Mouse (Mus musculus): ENCODE results near the gene Slc36a4. TPM values are rescaled to one million over a fixed set of nuclear protein-coding genes. Genes with fewer than 3 reads are reported as not detected.
A peak's percentile ranks its signal among the peaks of the same experiment; 100 is the strongest.

The Slc36a4 gene
- polyA plus RNA-seq, 1 experiment from 2014 or later = 34.7 TPM

DNA sequence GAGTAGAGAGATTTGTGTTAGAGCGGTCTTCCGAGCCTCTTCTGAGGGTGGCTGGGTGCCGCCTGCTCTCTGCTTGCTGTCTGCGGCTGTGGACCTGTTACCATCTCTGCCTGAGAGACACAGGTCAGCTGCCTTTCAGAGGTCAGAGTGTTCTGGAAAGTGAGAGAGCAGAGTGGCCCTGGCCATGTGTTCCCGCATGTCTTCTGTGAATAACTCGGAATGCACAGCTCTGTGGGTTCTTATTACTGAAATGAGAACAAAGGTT is 25.3 kb downstream of the Slc36a4 start:
- Histone ChIP-seq H3K36me3 (ENCODE audit: control insufficient read depth, insufficient read depth, low read length) (peaks cover 72% of the 10 kb centered on the region), H3K9ac (ENCODE audit: low read length) (no peak overlapping the region), H3K4me3 (ENCODE audit: low read depth, low read length) (no peak overlapping the region), H3K27ac (ENCODE audit: low read depth, low read length) (no peak overlapping the region), H3K9me3 (replicated peaks; ENCODE audit: control insufficient read depth, low read length) (no peaks in the 10 kb centered on the region), H3K27me3 (replicated peaks; ENCODE audit: control insufficient read depth, insufficient read depth, low read length) (no peaks in the 10 kb centered on the region), H3K4me1 (ENCODE audit: control insufficient read depth, insufficient read depth, low read length) (peaks cover 8% of the 10 kb centered on the region), H3K4me2 (ENCODE audit: low read length) (no peak overlapping the region)
- ATAC-seq = no peak
- no peak for DNase-seq (ENCODE audit: low spot score)
- 94% methylated on average over 6 of the region's 6 CpGs for WGBS

DNA sequence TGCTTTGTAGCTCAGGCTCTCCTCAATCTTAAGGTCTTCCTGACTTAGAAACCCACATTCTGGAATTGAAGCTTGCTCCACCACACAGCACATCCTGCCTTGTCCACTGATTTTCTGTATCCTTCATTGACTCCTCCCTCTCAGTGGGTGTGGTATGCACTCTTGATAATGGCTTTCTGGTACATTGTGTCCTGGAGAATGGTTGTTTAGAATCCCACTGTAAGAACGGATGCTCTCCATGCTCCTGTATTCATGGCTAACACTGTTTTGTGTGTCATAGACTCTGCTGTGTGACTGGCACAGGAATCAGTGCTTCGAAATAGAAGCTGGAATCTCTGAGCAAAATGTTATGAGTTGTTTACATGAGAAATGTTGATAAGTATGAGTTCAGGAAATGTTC is 28.0 kb downstream of the Slc36a4 start:
- ATAC-seq (no peak), DNase-seq (ENCODE audit: low spot score) (no peak)
- no peaks in the 10 kb centered on the region for H3K27me3 ChIP-seq (replicated peaks; ENCODE audit: control insufficient read depth, insufficient read depth, low read length)
- 80% methylated on average over 2 of the region's 2 CpGs for WGBS
- H3K36me3 ChIP-seq (ENCODE audit: control insufficient read depth, insufficient read depth, low read length) = peaks cover 58% of the 10 kb centered on the region
- peaks cover 2% of the 10 kb centered on the region; the same call in 1 of the 2 replicates for H3K4me1 ChIP-seq (ENCODE audit: control insufficient read depth, insufficient read depth, low read length)
- no peak overlapping the region for H3K27ac ChIP-seq (ENCODE audit: low read depth, low read length)
- H3K9ac ChIP-seq (ENCODE audit: low read length) = no peak overlapping the region
- H3K9me3 ChIP-seq (replicated peaks; ENCODE audit: control insufficient read depth, low read length) = no peaks in the 10 kb centered on the region
- H3K4me3 ChIP-seq (ENCODE audit: low read depth, low read length) = no peak overlapping the region
- H3K4me2 ChIP-seq (ENCODE audit: low read length) = no peak overlapping the region

DNA sequence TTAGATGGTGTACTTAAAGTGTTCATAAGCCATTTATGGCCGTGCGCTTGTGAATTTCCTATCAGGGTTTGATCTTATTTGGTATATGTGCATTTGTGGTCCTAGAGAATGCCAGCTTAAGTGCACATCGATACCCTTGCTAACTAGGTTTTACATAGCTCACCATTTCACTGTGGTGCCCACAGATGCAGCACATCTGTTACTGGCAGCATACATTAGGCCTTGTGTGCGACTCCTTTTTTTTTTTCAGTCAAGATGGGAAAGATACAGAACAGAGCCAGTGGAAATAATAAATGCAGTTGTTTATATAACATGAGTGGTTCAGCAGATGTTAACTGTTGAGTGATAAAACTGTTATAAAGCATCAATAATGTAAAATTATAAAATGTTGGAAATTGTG is 31.9 kb downstream of the Slc36a4 start:
- no peak for ATAC-seq
- H3K9me3 ChIP-seq (replicated peaks; ENCODE audit: control insufficient read depth, low read length) = no peaks in the 10 kb centered on the region
- H3K4me1 ChIP-seq (ENCODE audit: control insufficient read depth, insufficient read depth, low read length) = peaks cover 3% of the 10 kb centered on the region; the same call in 1 of the 2 replicates
- peaks cover 32% of the 10 kb centered on the region for H3K36me3 ChIP-seq (ENCODE audit: control insufficient read depth, insufficient read depth, low read length)
- no peak overlapping the region for H3K4me3 ChIP-seq (ENCODE audit: low read depth, low read length)
- no peak overlapping the region for H3K9ac ChIP-seq (ENCODE audit: low read length)
- WGBS = 88% methylated on average over 4 of the region's 4 CpGs
- no peak overlapping the region for H3K4me2 ChIP-seq (ENCODE audit: low read length)
- no peak for DNase-seq (ENCODE audit: low spot score)
- H3K27me3 ChIP-seq (replicated peaks; ENCODE audit: control insufficient read depth, insufficient read depth, low read length) = no peaks in the 10 kb centered on the region
- H3K27ac ChIP-seq (ENCODE audit: low read depth, low read length) = no peak overlapping the region

DNA sequence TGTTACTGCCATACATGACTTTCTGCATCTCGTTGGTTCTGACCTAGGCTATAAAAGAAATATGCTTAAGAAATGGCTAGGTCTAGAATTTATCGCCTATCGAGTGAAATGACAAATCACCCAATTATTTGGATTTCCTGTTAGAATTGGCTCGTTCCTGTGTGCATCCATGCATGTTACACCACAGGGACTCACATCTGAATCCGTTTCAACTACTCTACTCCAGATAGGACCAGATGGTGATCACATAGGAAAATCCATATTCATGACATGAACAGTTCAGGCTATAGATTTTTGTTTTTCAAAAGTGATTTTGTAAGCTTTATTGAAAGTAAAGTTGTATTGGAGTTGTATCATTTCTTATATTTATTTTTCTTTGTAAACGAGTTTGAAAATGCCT is 32.4 kb downstream of the Slc36a4 start:
- Histone ChIP-seq H3K4me2 (ENCODE audit: low read length) (no peak overlapping the region), H3K27me3 (replicated peaks; ENCODE audit: control insufficient read depth, insufficient read depth, low read length) (no peaks in the 10 kb centered on the region), H3K9me3 (replicated peaks; ENCODE audit: control insufficient read depth, low read length) (no peaks in the 10 kb centered on the region), H3K9ac (ENCODE audit: low read length) (no peak overlapping the region), H3K36me3 (ENCODE audit: control insufficient read depth, insufficient read depth, low read length) (peaks cover 28% of the 10 kb centered on the region), H3K4me3 (ENCODE audit: low read depth, low read length) (no peak overlapping the region), H3K4me1 (ENCODE audit: control insufficient read depth, insufficient read depth, low read length) (peaks cover 3% of the 10 kb centered on the region; the same call in 1 of the 2 replicates), H3K27ac (ENCODE audit: low read depth, low read length) (no peak overlapping the region)
- 56% methylated on average over 6 of the region's 6 CpGs for WGBS
- ATAC-seq (peak; percentile 66; the same call in 1 of the 2 replicates), DNase-seq (ENCODE audit: low spot score) (peak; percentile 59)

DNA sequence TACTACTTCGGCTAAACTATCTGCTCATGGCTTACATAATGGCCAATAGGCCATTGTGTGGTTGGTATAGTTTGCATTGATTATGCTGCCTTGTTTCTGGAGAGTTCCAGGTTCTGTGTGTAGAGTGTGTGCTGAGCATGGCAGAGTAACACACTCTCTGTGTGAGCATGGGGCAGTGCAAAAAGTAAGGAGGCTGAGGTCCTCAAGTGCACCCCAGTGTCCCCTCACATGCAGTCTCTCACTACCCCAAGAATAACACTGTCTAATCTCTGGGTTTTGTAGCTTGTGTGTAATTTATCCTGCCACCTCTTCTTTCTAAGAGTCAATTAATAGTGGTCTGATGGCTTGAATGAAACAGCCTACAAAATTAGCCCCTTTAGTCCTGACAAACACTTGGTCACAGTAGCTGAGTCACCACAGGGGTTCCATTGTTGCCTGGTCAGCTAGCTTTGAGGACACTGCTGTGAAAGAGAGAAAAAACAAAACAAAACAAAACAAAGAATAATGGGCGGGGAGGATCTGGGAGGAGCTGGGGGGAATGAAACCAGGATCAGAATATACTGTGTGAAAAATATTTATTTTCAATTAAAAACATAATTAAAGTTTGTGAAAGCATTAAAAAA is 36.6 kb downstream of the Slc36a4 start:
- Histone ChIP-seq H3K9ac (ENCODE audit: low read length) (no peak overlapping the region), H3K9me3 (replicated peaks; ENCODE audit: control insufficient read depth, low read length) (no peaks in the 10 kb centered on the region; the same call in 1 of the 2 replicates), H3K27me3 (replicated peaks; ENCODE audit: control insufficient read depth, insufficient read depth, low read length) (no peaks in the 10 kb centered on the region), H3K4me3 (ENCODE audit: low read depth, low read length) (no peak overlapping the region), H3K27ac (ENCODE audit: low read depth, low read length) (no peak overlapping the region), H3K36me3 (ENCODE audit: control insufficient read depth, insufficient read depth, low read length) (no peaks in the 10 kb centered on the region), H3K4me1 (ENCODE audit: control insufficient read depth, insufficient read depth, low read length) (peaks cover 3% of the 10 kb centered on the region; the same call in 1 of the 2 replicates), H3K4me2 (ENCODE audit: low read length) (no peak overlapping the region)
- peak; percentile 38 for DNase-seq (ENCODE audit: low spot score)
- ATAC-seq = peak; percentile 38; the same call in 1 of the 2 replicates
- WGBS = 15% methylated on average over 2 of the region's 2 CpGs

DNA sequence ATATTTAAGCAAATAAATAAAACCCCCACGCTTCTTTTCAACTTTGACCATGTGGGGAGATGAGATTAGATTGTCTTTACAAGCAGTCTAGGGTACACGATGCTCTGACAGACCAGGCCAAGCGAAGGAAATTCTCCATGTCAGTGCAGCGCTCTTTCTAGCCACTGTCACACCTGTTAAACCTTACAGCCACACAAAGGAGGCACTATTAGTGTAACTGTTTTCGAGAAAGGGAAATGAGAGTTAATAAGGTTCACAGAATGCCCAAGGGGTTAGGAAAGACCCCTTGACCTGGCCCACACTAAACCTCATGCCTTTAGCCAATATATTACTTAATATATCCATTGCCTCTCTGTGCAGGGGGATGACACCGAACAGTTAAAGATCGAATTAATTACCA is 37.1 kb downstream of the Slc36a4 start:
- ATAC-seq = no peak

DNA sequence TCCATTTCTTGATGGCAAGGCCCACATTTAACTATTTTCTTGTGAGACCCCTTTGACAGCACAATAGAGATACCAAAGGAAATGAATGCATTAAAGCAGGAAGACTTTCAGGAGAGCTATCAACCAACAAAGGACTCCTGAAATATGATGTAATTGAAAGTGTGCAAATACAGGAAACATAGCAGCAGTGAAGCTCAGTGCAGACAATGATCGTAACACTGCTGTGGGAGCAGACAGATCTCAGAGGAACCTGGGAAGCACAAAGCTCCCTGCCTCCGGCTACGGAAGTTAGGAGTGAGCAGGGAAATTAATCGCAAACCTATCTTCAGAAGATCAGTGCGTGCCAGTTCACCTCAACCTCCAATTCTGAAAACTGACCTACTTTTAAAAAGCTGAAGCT is 38.8 kb downstream of the Slc36a4 start:
- no peak overlapping the region for H3K27ac ChIP-seq (ENCODE audit: low read depth, low read length)
- H3K9me3 ChIP-seq (replicated peaks; ENCODE audit: control insufficient read depth, low read length) = no peaks in the 10 kb centered on the region; the same call in 1 of the 2 replicates
- no peak overlapping the region for H3K9ac ChIP-seq (ENCODE audit: low read length)
- peaks cover 3% of the 10 kb centered on the region; the same call in 1 of the 2 replicates for H3K4me1 ChIP-seq (ENCODE audit: control insufficient read depth, insufficient read depth, low read length)
- ATAC-seq (no peak), DNase-seq (ENCODE audit: low spot score) (no peak)
- H3K27me3 ChIP-seq (replicated peaks; ENCODE audit: control insufficient read depth, insufficient read depth, low read length) = no peaks in the 10 kb centered on the region
- no peak overlapping the region for H3K4me3 ChIP-seq (ENCODE audit: low read depth, low read length)
- 76% methylated on average over 5 of the region's 5 CpGs for WGBS
- H3K4me2 ChIP-seq (ENCODE audit: low read length) = no peak overlapping the region
- H3K36me3 ChIP-seq (ENCODE audit: control insufficient read depth, insufficient read depth, low read length) = no peaks in the 10 kb centered on the region

More for the DNA sequence above, 37.1 kb downstream of the Slc36a4 start:
- WGBS = 31% methylated on average over 7 of the region's 7 CpGs
- Histone ChIP-seq H3K9me3 (replicated peaks; ENCODE audit: control insufficient read depth, low read length) (no peaks in the 10 kb centered on the region; the same call in 1 of the 2 replicates), H3K36me3 (ENCODE audit: control insufficient read depth, insufficient read depth, low read length) (no peaks in the 10 kb centered on the region), H3K27me3 (replicated peaks; ENCODE audit: control insufficient read depth, insufficient read depth, low read length) (no peaks in the 10 kb centered on the region), H3K4me1 (ENCODE audit: control insufficient read depth, insufficient read depth, low read length) (peaks cover 3% of the 10 kb centered on the region; the same call in 1 of the 2 replicates), H3K27ac (ENCODE audit: low read depth, low read length) (no peak overlapping the region), H3K4me3 (ENCODE audit: low read depth, low read length) (no peak overlapping the region), H3K9ac (ENCODE audit: low read length) (no peak overlapping the region), H3K4me2 (ENCODE audit: low read length) (no peak overlapping the region)
- DNase-seq (ENCODE audit: low spot score) = no peak

DNA sequence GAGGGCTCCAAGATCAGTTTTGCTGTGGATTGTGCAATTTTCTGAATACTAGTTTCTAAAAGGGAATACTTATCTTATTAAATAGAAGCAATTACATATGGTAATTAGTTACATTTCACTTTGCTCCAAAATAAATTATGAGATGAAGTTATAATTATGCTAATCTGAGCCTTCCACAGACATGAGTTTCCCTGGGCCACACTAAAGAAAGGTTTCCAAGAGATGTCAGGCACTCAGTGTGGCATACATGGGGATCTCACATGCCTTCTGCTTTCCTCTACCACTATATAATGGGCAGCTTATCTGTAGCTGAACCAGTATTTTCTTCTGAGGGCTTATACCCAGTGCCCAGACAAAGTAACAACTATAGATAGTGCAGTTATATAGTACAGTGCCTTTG is 49.8 kb downstream of the Slc36a4 start:
- Histone ChIP-seq H3K4me3 (ENCODE audit: low read depth, low read length) (no peak overlapping the region), H3K9me3 (replicated peaks; ENCODE audit: control insufficient read depth, low read length) (no peaks in the 10 kb centered on the region), H3K4me1 (ENCODE audit: control insufficient read depth, insufficient read depth, low read length) (no peaks in the 10 kb centered on the region), H3K27me3 (replicated peaks; ENCODE audit: control insufficient read depth, insufficient read depth, low read length) (no peaks in the 10 kb centered on the region), H3K36me3 (ENCODE audit: control insufficient read depth, insufficient read depth, low read length) (no peaks in the 10 kb centered on the region), H3K9ac (ENCODE audit: low read length) (no peak overlapping the region), H3K4me2 (ENCODE audit: low read length) (no peak overlapping the region), H3K27ac (ENCODE audit: low read depth, low read length) (no peak overlapping the region)
- ATAC-seq (no peak), DNase-seq (ENCODE audit: low spot score) (no peak)

DNA sequence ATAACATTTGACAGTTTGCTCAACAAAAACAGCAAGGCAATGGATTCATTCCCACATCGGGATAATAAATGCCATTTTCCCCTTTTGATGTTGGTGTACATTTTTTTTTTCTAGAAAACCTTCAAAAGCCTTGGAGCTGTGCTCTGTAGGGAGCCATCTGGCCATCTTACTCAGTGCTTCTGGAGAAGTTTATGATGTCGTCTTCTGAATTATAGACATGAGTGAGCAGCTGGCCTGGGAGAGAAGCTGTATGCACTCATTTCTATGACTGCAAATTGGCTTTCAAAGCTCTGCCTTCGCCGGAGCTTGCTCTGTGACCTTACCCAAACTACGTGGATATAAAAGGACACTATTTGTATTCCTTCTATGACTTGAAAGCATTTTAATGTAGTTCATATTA is 56.8 kb downstream of the Slc36a4 start:
- Histone ChIP-seq H3K4me2 (ENCODE audit: low read length) (no peak overlapping the region), H3K27me3 (replicated peaks; ENCODE audit: control insufficient read depth, insufficient read depth, low read length) (no peaks in the 10 kb centered on the region), H3K4me3 (ENCODE audit: low read depth, low read length) (no peak overlapping the region), H3K36me3 (ENCODE audit: control insufficient read depth, insufficient read depth, low read length) (no peaks in the 10 kb centered on the region), H3K9ac (ENCODE audit: low read length) (no peak overlapping the region), H3K27ac (ENCODE audit: low read depth, low read length) (no peak overlapping the region), H3K9me3 (replicated peaks; ENCODE audit: control insufficient read depth, low read length) (no peaks in the 10 kb centered on the region), H3K4me1 (ENCODE audit: control insufficient read depth, insufficient read depth, low read length) (no peaks in the 10 kb centered on the region)
- ATAC-seq (no peak), DNase-seq (ENCODE audit: low spot score) (peak; percentile 25)
- 60% methylated on average over 5 of the region's 5 CpGs for WGBS
